Mouse (Mus musculus) MEL (cell line): Measurements from ENCODE around the gene Itpr1. TPM values are rescaled to one million over a fixed set of nuclear protein-coding genes. Genes with fewer than 3 reads are reported as not detected.

Experiments
- DNase-seq: peaks from one replicate; pipeline ENCODE4 v3.0.0; 2011; ENCODE audit warnings: low read depth, low spot score
- H3K27ac ChIP-seq: 2 replicates; pipeline ENCODE4 v1.5.1; 2012; ENCODE audit warnings: low read depth, mild to moderate bottlenecking, control low read depth, low read length, moderate library complexity; ENCODE audit not compliant: control insufficient read depth
- H3K27me3 ChIP-seq, 2 experiments: fragments of 150-350 bp in 1 of 2; sonication (generic) in 1 of 2; 2 replicates each; pipeline ENCODE4 v1.6.1; 2012; ENCODE audit warnings: low read length in 2 of 2, mild to moderate bottlenecking in 2 of 2, improper control_type of control experiment in 1 of 2, moderate library complexity in 1 of 2; ENCODE audit not compliant: insufficient read depth in 2 of 2, control insufficient read depth in 1 of 2
- H3K36me3 ChIP-seq, 2 experiments: 2 replicates each; pipeline ENCODE4 v1.6.1; 2012 to 2014; ENCODE audit warnings: low read length in 2 of 2, improper control_type of control experiment in 1 of 2, inconsistent platforms in 1 of 2, mild to moderate bottlenecking in 1 of 2; ENCODE audit not compliant: insufficient read depth in 2 of 2, control insufficient read depth in 1 of 2
- H3K4me1 ChIP-seq, 2 experiments: fragments of 150-350 bp in 1 of 2; sonication (generic) in 1 of 2; 2 replicates each; pipeline ENCODE4 v1.6.1; 2012; ENCODE audit warnings: low read length in 2 of 2, improper control_type of control experiment in 1 of 2, mild to moderate bottlenecking in 1 of 2; ENCODE audit not compliant: insufficient read depth in 2 of 2, control insufficient read depth in 1 of 2
- H3K4me3 ChIP-seq, 2 experiments: fragments of 150-350 bp in 1 of 2; sonication (generic) in 1 of 2; 2 replicates each; pipeline ENCODE4 v1.5.1; 2012; ENCODE audit warnings: low read depth in 2 of 2, low read length in 2 of 2, mild to moderate bottlenecking in 2 of 2, moderate library complexity in 2 of 2, control low read depth in 1 of 2, improper control_type of control experiment in 1 of 2; ENCODE audit not compliant: control insufficient read depth in 1 of 2, insufficient read depth in 1 of 2
- H3K79me2 ChIP-seq: 2 replicates; pipeline ENCODE4 v1.6.1; 2012; ENCODE audit warnings: mild to moderate bottlenecking, low read length, moderate library complexity; ENCODE audit not compliant: control insufficient read depth, poor library complexity, insufficient read depth
- H3K9ac ChIP-seq: 2 replicates; pipeline ENCODE4 v1.6.1; 2012; ENCODE audit warnings: low read depth, mild to moderate bottlenecking, control low read depth, low read length, moderate library complexity; ENCODE audit not compliant: control insufficient read depth, poor library complexity, severe bottlenecking
- H3K9me3 ChIP-seq: fragments of 150-350 bp; sonication (generic); replicated peaks from 2 replicates; pipeline ENCODE4 v1.6.1; 2012; ENCODE audit warnings: mild to moderate bottlenecking, low read length, improper control_type of control experiment, moderate library complexity; ENCODE audit not compliant: insufficient read depth
- CHD1 ChIP-seq: IDR thresholded peaks from 2 replicates; pipeline ENCODE4 v1.6.1; 2012; ENCODE audit warnings: low read depth, mild to moderate bottlenecking, inconsistent platforms, low read length, improper control_type of control experiment
- CHD2 ChIP-seq: IDR thresholded peaks from 2 replicates; pipeline ENCODE4 v1.6.1; 2011; ENCODE audit warnings: low read length, improper control_type of control experiment
- CTCF ChIP-seq, 3 experiments: IDR thresholded peaks in 2 of 3; conservative IDR thresholded peaks in 1 of 3; 2 replicates each; pipeline ENCODE4 v1.5.1; 2011 to 2012; ENCODE audit warnings: low read length in 3 of 3, low read depth in 2 of 3, mild to moderate bottlenecking in 2 of 3, improper control_type of control experiment in 1 of 3, inconsistent platforms in 1 of 3, mixed read lengths in 1 of 3, moderate library complexity in 1 of 3; ENCODE audit not compliant: control insufficient read depth in 1 of 3, insufficient read depth in 1 of 3, poor library complexity in 1 of 3, severe bottlenecking in 1 of 3
- ETS1 ChIP-seq: IDR thresholded peaks from 2 replicates; pipeline ENCODE4 v1.6.1; 2012; ENCODE audit warnings: low read depth, mild to moderate bottlenecking, inconsistent platforms, low read length, improper control_type of control experiment, moderate library complexity
- GATA1 ChIP-seq: IDR thresholded peaks from 2 replicates; pipeline ENCODE4 v1.6.1; 2011; ENCODE audit warnings: low read depth, low read length, improper control_type of control experiment
- HCFC1 ChIP-seq: IDR thresholded peaks from 2 replicates; pipeline ENCODE4 v1.6.1; 2012; ENCODE audit warnings: low read depth, mild to moderate bottlenecking, inconsistent platforms, low read length, improper control_type of control experiment, moderate library complexity
- KAT2A ChIP-seq: conservative IDR thresholded peaks from 2 replicates; pipeline ENCODE4 v1.6.1; 2012; ENCODE audit warnings: low read depth, low read length, improper control_type of control experiment, inconsistent platforms
- MAZ ChIP-seq: IDR thresholded peaks from 2 replicates; pipeline ENCODE4 v1.6.1; 2012; ENCODE audit warnings: low read depth, mild to moderate bottlenecking, inconsistent platforms, low read length, improper control_type of control experiment
- MEF2A ChIP-seq: IDR thresholded peaks from 2 replicates; pipeline ENCODE4 v1.6.1; 2014; ENCODE audit warnings: low read depth, mild to moderate bottlenecking, inconsistent platforms, low read length, improper control_type of control experiment; ENCODE audit not compliant: poor library complexity, insufficient replicate concordance, severe bottlenecking; ENCODE audit errors: extremely low read depth
- MXI1 ChIP-seq: IDR thresholded peaks from 2 replicates; pipeline ENCODE4 v1.6.1; 2011; ENCODE audit warnings: mild to moderate bottlenecking, low read depth, low read length, improper control_type of control experiment
- MYC ChIP-seq: IDR thresholded peaks from 2 replicates; pipeline ENCODE4 v1.6.1; 2011; ENCODE audit warnings: low read depth, mild to moderate bottlenecking, low read length, improper control_type of control experiment, moderate library complexity
- POLR2A ChIP-seq, 2 experiments: IDR thresholded peaks; 2 replicates each; pipeline ENCODE4 v1.6.1; 2011 to 2012; ENCODE audit warnings: low read length in 2 of 2, mild to moderate bottlenecking in 2 of 2, control low read depth in 1 of 2, improper control_type of control experiment in 1 of 2, low read depth in 1 of 2, moderate library complexity in 1 of 2; ENCODE audit not compliant: control insufficient read depth in 1 of 2, insufficient read depth in 1 of 2, poor library complexity in 1 of 2
- RAD21 ChIP-seq: IDR thresholded peaks from 2 replicates; pipeline ENCODE4 v1.6.1; 2011; ENCODE audit warnings: mild to moderate bottlenecking, low read depth, low read length, improper control_type of control experiment
- TBP ChIP-seq: IDR thresholded peaks from 2 replicates; pipeline ENCODE4 v1.8.0; 2011; ENCODE audit warnings: low read depth, low read length, improper control_type of control experiment
- USF1 ChIP-seq: IDR thresholded peaks from 2 replicates; pipeline ENCODE4 v1.6.1; 2014; ENCODE audit warnings: low read depth, mild to moderate bottlenecking, inconsistent platforms, low read length, improper control_type of control experiment, moderate library complexity
- ZNF384 ChIP-seq: IDR thresholded peaks from 2 replicates; pipeline ENCODE4 v1.6.1; 2012; ENCODE audit warnings: low read depth, mild to moderate bottlenecking, inconsistent platforms, low read length, improper control_type of control experiment
- polyA plus RNA-seq, 2 experiments: library from polyadenylated mRNA; stranded (reverse) in 1 of 2; unstranded in 1 of 2; fragments of >175 nt in 1 of 2; fragments of >200 nt in 1 of 2; gene quantifications; 2 replicates each; pipeline versions ENCODE4 v1.2.1 to v1.2.4; 2012; ENCODE audit warnings: low replicate concordance in 2 of 2, low read depth in 1 of 2; ENCODE audit not compliant: insufficient read length in 2 of 2, insufficient read depth in 1 of 2, missing spikeins in 1 of 2
- total RNA-seq: library from RNA; depleted of rRNA; stranded (reverse); fragments of 300-350 nt; gene quantifications from 2 replicates; pipeline ENCODE4 v1.2.3, GENCODE M21; 2012

Gene Itpr1
- total and polyA plus RNA-seq, 3 experiments: 15.6 to 19.0 TPM; not detected in 1

GRCm38 (mm10) chr6:108534139-108534538 lies 321.2 kb downstream of the Itpr1 start:
- Histone ChIP-seq H3K9me3 (no peaks in the 10 kb centered on the region), H3K4me3 (no peak overlapping the region), H3K79me2 (no peaks in the 10 kb centered on the region), H3K27me3 (no peaks in the 10 kb centered on the region), H3K9ac (no peak overlapping the region), H3K27ac (no peak overlapping the region), H3K36me3 (peaks cover 0 to 23% of the 10 kb centered on the region in 2 experiments; a peak in 2 of 4 replicates), H3K4me1 (peaks cover 9 to 28% of the 10 kb centered on the region in 2 experiments)
- no peak for DNase-seq
- TF ChIP-seq TBP: no peak

- no peak overlapping the region for H3K27ac ChIP-seq
- DNase-seq: no peak
- H3K9ac ChIP-seq: no peak overlapping the region
- TF ChIP-seq USF1: no peak
- TF ChIP-seq POLR2A (IDR thresholded peaks at IDR 0.05; ENCODE audit: control insufficient read depth in 1 of 2, insufficient read depth in 1 of 2, low read depth in 1 of 2, low read length in 2 of 2, poor library complexity in 1 of 2): no peak
- no peak for TF ChIP-seq ZNF384
- no peak for TF ChIP-seq RAD21
- no peak for TF ChIP-seq ETS1
- no peak for TF ChIP-seq CTCF (IDR thresholded peaks at IDR 0.05 in 2 of 3, conservative IDR thresholded peaks at IDR 0.05 in 1 of 3; ENCODE audit: control insufficient read depth in 1 of 3, insufficient read depth in 1 of 3, low read depth in 2 of 3, low read length in 3 of 3, poor library complexity in 1 of 3, severe bottlenecking in 1 of 3)
- no peaks in the 10 kb centered on the region for H3K27me3 ChIP-seq
- H3K9me3 ChIP-seq: no peaks in the 10 kb centered on the region
- peaks cover 6 to 25% of the 10 kb centered on the region in 2 experiments for H3K4me1 ChIP-seq
- H3K79me2 ChIP-seq: no peaks in the 10 kb centered on the region
- peaks cover 0 to 20% of the 10 kb centered on the region in 2 experiments; a peak in 2 of 4 replicates for H3K36me3 ChIP-seq
- no peak overlapping the region for H3K4me3 ChIP-seq
Observed at GRCm38 (mm10) chr6:108534596-108534995, 321.7 kb downstream of the Itpr1 start.

GRCm38 (mm10) chr6:108535309-108535708 lies 322.4 kb downstream of the Itpr1 start:
- no peak for DNase-seq
- Histone ChIP-seq H3K27ac (no peak overlapping the region), H3K36me3 (peaks cover 0 to 20% of the 10 kb centered on the region in 2 experiments; a peak in 2 of 4 replicates), H3K4me3 (no peak overlapping the region), H3K79me2 (no peaks in the 10 kb centered on the region), H3K9ac (no peak overlapping the region), H3K9me3 (no peaks in the 10 kb centered on the region), H3K4me1 (peaks cover 6 to 25% of the 10 kb centered on the region in 2 experiments), H3K27me3 (no peaks in the 10 kb centered on the region)
- no peak for TF ChIP-seq MAZ
- TF ChIP-seq CHD2: no peak
- TF ChIP-seq MXI1: no peak
- no peak for TF ChIP-seq MYC
- no peak for TF ChIP-seq HCFC1
- TF ChIP-seq CHD1: no peak
- no peak for TF ChIP-seq KAT2A
- no peak for TF ChIP-seq GATA1
- TF ChIP-seq MEF2A: no peak
